Mouse (Mus musculus): Measurements from ENCODE around the gene Lrrc18.

DNA sequence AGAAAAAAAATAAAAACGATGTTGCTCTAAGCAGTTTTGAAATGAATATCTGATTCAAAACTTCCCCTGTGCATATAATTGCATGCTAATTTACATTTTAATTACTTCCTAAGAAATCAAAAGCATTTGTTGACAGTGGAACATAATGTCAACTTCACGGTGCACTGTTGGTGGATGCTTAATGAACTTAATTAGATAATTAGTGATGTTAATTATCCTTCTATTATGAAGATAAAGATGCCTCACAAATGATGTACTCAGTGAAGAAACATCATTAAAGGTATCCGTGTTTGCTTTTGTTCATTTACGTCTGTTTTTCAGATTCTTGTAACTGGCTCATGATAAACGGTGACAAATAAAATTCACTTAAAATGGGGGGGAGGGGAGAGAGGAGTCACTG is 71.8 kb downstream of the Lrrc18 start:
- no peak for TF ChIP-seq CTCF (IDR thresholded peaks at IDR 0.05; ENCODE audit: low read depth)
- no peak for TF ChIP-seq EP300 (optimal IDR thresholded peaks at IDR 0.05)
